Mouse (Mus musculus) neural tube, embryonic 14.5 days (tissue): ENCODE measurements around the gene Reg3d. TPM values are rescaled to one million over a fixed set of nuclear protein-coding genes. Genes with fewer than 3 reads are reported as not detected.
"Not testable (repeated sequence)": the region's sequence is repeated elsewhere in the genome, so short reads cannot be mapped to it uniquely, and the experiment has no call there.

ENCODE experiments used
- ATAC-seq: fragments of 200-750 bp; cut with Nextera tagmentation; 2 replicates; pipeline ENCODE4 v1.8.0; 2017; ENCODE audit warnings: low read depth, mild to moderate bottlenecking, moderate TSS enrichment, moderate library complexity
- H3K27ac ChIP-seq: fragments of 300-500 bp; sonication (generic); 2 replicates; pipeline ENCODE4 v1.5.1; 2014; ENCODE audit warnings: low read depth, mild to moderate bottlenecking, control low read depth, low read length, moderate library complexity, mixed read lengths
- H3K27me3 ChIP-seq: fragments of 300-500 bp; sonication (generic); 2 replicates; pipeline ENCODE4 v1.6.1; 2014; ENCODE audit warnings: low read length; ENCODE audit not compliant: control insufficient read depth, insufficient read depth
- H3K36me3 ChIP-seq: fragments of 300-500 bp; sonication (generic); 2 replicates; pipeline ENCODE4 v1.6.1; 2014; ENCODE audit warnings: low read length, mixed read lengths; ENCODE audit not compliant: control insufficient read depth, insufficient read depth
- H3K4me1 ChIP-seq: fragments of 300-500 bp; sonication (generic); 2 replicates; pipeline ENCODE4 v1.6.1; 2014; ENCODE audit warnings: low read length; ENCODE audit not compliant: control insufficient read depth, insufficient read depth
- H3K4me2 ChIP-seq: fragments of 300-500 bp; sonication (generic); 2 replicates; pipeline ENCODE4 v1.6.1; 2014; ENCODE audit warnings: mild to moderate bottlenecking, low read depth, low read length, control low read depth
- H3K4me3 ChIP-seq: fragments of 300-500 bp; sonication (generic); 2 replicates; pipeline ENCODE4 v1.5.1; 2014; ENCODE audit warnings: low read depth, low read length, control low read depth, mixed read lengths
- H3K9ac ChIP-seq: fragments of 300-500 bp; sonication (generic); replicated peaks from 2 replicates; pipeline ENCODE4 v1.6.1; 2014; ENCODE audit warnings: low read depth, mild to moderate bottlenecking, control low read depth, low read length, mixed read lengths
- H3K9me3 ChIP-seq: fragments of 300-500 bp; sonication (generic); 2 replicates; pipeline ENCODE4 v1.6.1; 2016; ENCODE audit warnings: low read length; ENCODE audit not compliant: control insufficient read depth
- WGBS: fragments of 180-500 bp; shearing (Covaris S2); extraction: QIAGEN DNeasy Blood & Tissue Kit; methylation state at CpG from one replicate; pipeline ENCODE4 v1.1.7; 2014; 5-methylcytosine and 5-hydroxymethylcytosine counted together
- polyA plus RNA-seq: library from polyadenylated mRNA; unstranded; fragments of >200 nt; fragmentation: Nextera tagmentation; extraction: Ambion mirVana; gene quantifications from 2 replicates; pipeline ENCODE4 v1.2.1, GENCODE M21; 2014

Reg3d gene
- not detected in 2 replicates for polyA plus RNA-seq

- Histone ChIP-seq H3K27me3 (no peaks in the 10 kb centered on the region), H3K36me3 (no peaks in the 10 kb centered on the region), H3K9me3 (no peaks in the 10 kb centered on the region), H3K4me3 (no peak within 1 kb of the TSS), H3K4me1 (no peaks in the 10 kb centered on the region), H3K4me2 (no peak within 1 kb of the TSS), H3K27ac (no peak within 1 kb of the TSS), H3K9ac (no peak within 1 kb of the TSS)
- no peak for ATAC-seq
- 90% methylated on average over 2 of the region's 2 CpGs for WGBS
Measured at GRCm38 (mm10) chr6:78378765-78379164, at the start of gene Reg3d. Reg3d (minus strand) TSS chr6:78378865.

GRCm38 (mm10) chr6:78425497-78425896, 46.8 kb upstream of the Reg3d start:
- Histone ChIP-seq H3K27me3 (no peaks in the 10 kb centered on the region), H3K4me1 (no peaks in the 10 kb centered on the region), H3K9me3 (no peaks in the 10 kb centered on the region), H3K9ac (no peak overlapping the region), H3K4me3 (no peak overlapping the region), H3K27ac (no peak overlapping the region), H3K36me3 (no peaks in the 10 kb centered on the region), H3K4me2 (no peak overlapping the region)
- no peak for ATAC-seq
- WGBS = 85% methylated on average over 3 of the region's 3 CpGs

- not testable (repeated sequence) for H3K27me3 ChIP-seq, H3K36me3 ChIP-seq, H3K27ac ChIP-seq, ATAC-seq, H3K4me3 ChIP-seq, H3K4me1 ChIP-seq, H3K4me2 ChIP-seq, H3K9me3 ChIP-seq, H3K9ac ChIP-seq
Measured at GRCm38 (mm10) chr6:78422411-78422810, 43.7 kb upstream of the Reg3d start, which contains the start of gene Reg1. Reg1 (plus strand) TSS chr6:78422711.

GRCm38 (mm10) chr6:78395323-78395722, 16.7 kb upstream of the Reg3d start, which contains the start of gene Reg2:
Reg2 (plus strand) TSS chr6:78395623.
- H3K4me2 ChIP-seq, H3K36me3 ChIP-seq, H3K9me3 ChIP-seq, H3K27ac ChIP-seq, ATAC-seq, H3K9ac ChIP-seq, H3K27me3 ChIP-seq, H3K4me1 ChIP-seq, H3K4me3 ChIP-seq: not testable (repeated sequence)
- 98% methylated on average over 4 of the region's 17 CpGs for WGBS

GRCm38 (mm10) chr6:78385609-78386008, 6.9 kb upstream of the Reg3d start:
- no peaks in the 10 kb centered on the region for H3K27me3 ChIP-seq
- H3K36me3 ChIP-seq = no peaks in the 10 kb centered on the region
- H3K4me3 ChIP-seq = no peak overlapping the region
- H3K9ac ChIP-seq = no peak overlapping the region
- WGBS = 84% methylated on average over 3 of the region's 3 CpGs
- ATAC-seq = no peak
- no peaks in the 10 kb centered on the region for H3K4me1 ChIP-seq
- no peak overlapping the region for H3K4me2 ChIP-seq
- no peak overlapping the region for H3K27ac ChIP-seq
- no peaks in the 10 kb centered on the region for H3K9me3 ChIP-seq

- no peak within 1 kb of the TSS for H3K4me3 ChIP-seq
- H3K9ac ChIP-seq = no peak within 1 kb of the TSS
- no peaks in the 10 kb centered on the region for H3K4me1 ChIP-seq
- H3K4me2 ChIP-seq = no peak within 1 kb of the TSS
- ATAC-seq = no peak
- no peaks in the 10 kb centered on the region for H3K9me3 ChIP-seq
- no peak within 1 kb of the TSS for H3K27ac ChIP-seq
- no peaks in the 10 kb centered on the region for H3K27me3 ChIP-seq
- no peaks in the 10 kb centered on the region for H3K36me3 ChIP-seq
Measured at GRCm38 (mm10) chr6:78380409-78380808, 1.7 kb upstream of the Reg3d start, which contains the start of gene Reg3a. Reg3a (plus strand) TSS chr6:78380709.

- Histone ChIP-seq H3K4me2 (no peak within 1 kb of the TSS), H3K4me1 (no peaks in the 10 kb centered on the region), H3K27me3 (no peaks in the 10 kb centered on the region), H3K9me3 (no peaks in the 10 kb centered on the region), H3K36me3 (no peaks in the 10 kb centered on the region), H3K27ac (no peak within 1 kb of the TSS), H3K9ac (no peak within 1 kb of the TSS), H3K4me3 (no peak within 1 kb of the TSS)
- 90% methylated on average over 2 of the region's 2 CpGs for WGBS
- ATAC-seq = no peak
Measured at GRCm38 (mm10) chr6:78370357-78370756, 8.3 kb downstream of the Reg3d start, which contains the start of gene Reg3b. Reg3b (plus strand) TSS chr6:78370657.

- no peak overlapping the region for H3K27ac ChIP-seq
- H3K4me3 ChIP-seq = no peak overlapping the region
- H3K9ac ChIP-seq = no peak overlapping the region
- 59% methylated on average over 2 of the region's 2 CpGs for WGBS
- ATAC-seq = no peak
- no peak overlapping the region for H3K4me2 ChIP-seq
- H3K9me3 ChIP-seq = no peaks in the 10 kb centered on the region
- no peaks in the 10 kb centered on the region for H3K27me3 ChIP-seq
- H3K36me3 ChIP-seq = no peaks in the 10 kb centered on the region
- H3K4me1 ChIP-seq = no peaks in the 10 kb centered on the region
Measured at GRCm38 (mm10) chr6:78361971-78362563, 16.6 kb downstream of the Reg3d start.

- Histone ChIP-seq H3K4me1 (no peaks in the 10 kb centered on the region), H3K36me3 (no peaks in the 10 kb centered on the region), H3K4me2 (no peak overlapping the region), H3K4me3 (no peak overlapping the region), H3K27ac (no peak overlapping the region), H3K9ac (no peak overlapping the region), H3K27me3 (no peaks in the 10 kb centered on the region), H3K9me3 (no peaks in the 10 kb centered on the region)
- peak; percentile 21; the same call in 1 of the 2 replicates for ATAC-seq
- 69% methylated on average over 2 of the region's 2 CpGs for WGBS
Measured at GRCm38 (mm10) chr6:78341689-78342088, 37.0 kb downstream of the Reg3d start.
